Comparison of ENCODE assay signal across 7 mouse cellular contexts in genomic region chrX:74084276-74084837, GRCm38 (mm10). TPM values are rescaled to one million over a fixed set of nuclear protein-coding genes. Genes with fewer than 3 reads are reported as not detected.
DNase-seq lines count a peak whose midpoint lies in the region; ATAC-seq and TF ChIP-seq lines count a peak whose summit lies in the region.

No protein-coding gene starts in this region.

- H3K4me3 ChIP-seq in left cerebral cortex, adult 2 months = peak overlapping the region; percentile 62
- peak overlapping the region; percentile 56 for H3K4me3 ChIP-seq in forebrain, embryonic 13.5 days
- H3K4me3 ChIP-seq in limb, embryonic 13.5 days = peak overlapping the region; percentile 59
- H3K4me3 ChIP-seq in neural tube, embryonic 14.5 days (ENCODE audit: low read depth, low read length) = peak overlapping the region; percentile 49

- H3K27me3 ChIP-seq in forebrain, embryonic 13.5 days = no peaks in the 10 kb centered on the region
- H3K27me3 ChIP-seq in limb, embryonic 13.5 days = peaks cover 15% of the 10 kb centered on the region; the same call in 1 of the 2 replicates
- H3K27me3 ChIP-seq in neural tube, embryonic 14.5 days (ENCODE audit: control insufficient read depth, insufficient read depth, low read length) = no peaks in the 10 kb centered on the region

- peak overlapping the region; percentile 77 for H3K9ac ChIP-seq in forebrain, embryonic 13.5 days
- peak overlapping the region; percentile 77 for H3K9ac ChIP-seq in limb, embryonic 13.5 days
- peak overlapping the region; percentile 82 for H3K9ac ChIP-seq in neural tube, embryonic 14.5 days (replicated peaks; ENCODE audit: low read depth, low read length)

- ATAC-seq in forebrain, embryonic 13.5 days = no peak; the same call in 1 of the 2 replicates
- no peak for ATAC-seq in limb, embryonic 13.5 days (ENCODE audit: low FRiP score, low read depth)
- ATAC-seq in neural tube, embryonic 14.5 days (ENCODE audit: low read depth) = no peak

- H3K36me3 ChIP-seq in forebrain, embryonic 13.5 days (ENCODE audit: poor library complexity, severe bottlenecking) = 0 out of 2 replicates have a peak, but pooled peaks cover under 1% of the 10 kb centered on the region
- H3K36me3 ChIP-seq in limb, embryonic 13.5 days = no peaks in the 10 kb centered on the region
- no peaks in the 10 kb centered on the region for H3K36me3 ChIP-seq in neural tube, embryonic 14.5 days (ENCODE audit: control insufficient read depth, insufficient read depth, low read length)

- H3K4me1 ChIP-seq in forebrain, embryonic 13.5 days = peaks cover 17% of the 10 kb centered on the region
- peaks cover 11% of the 10 kb centered on the region; the same call in 1 of the 2 replicates for H3K4me1 ChIP-seq in limb, embryonic 13.5 days
- no peaks in the 10 kb centered on the region for H3K4me1 ChIP-seq in neural tube, embryonic 14.5 days (ENCODE audit: control insufficient read depth, insufficient read depth, low read length)

- TF ChIP-seq CTCF in left cerebral cortex, adult 2 months (IDR thresholded peaks at IDR 0.05) = no peak

- no peaks in the 10 kb centered on the region for H3K9me3 ChIP-seq in forebrain, embryonic 13.5 days (replicated peaks)
- H3K9me3 ChIP-seq in limb, embryonic 13.5 days = no peaks in the 10 kb centered on the region
- no peaks in the 10 kb centered on the region for H3K9me3 ChIP-seq in neural tube, embryonic 14.5 days (ENCODE audit: control insufficient read depth, low read length)

- no peak for DNase-seq in left cerebral cortex, adult 2 months (ENCODE audit: extremely low spot score in 1 of 2, low spot score in 2 of 2)
- DNase-seq in left cerebral cortex, postnatal 10 days (ENCODE audit: extremely low spot score in 1 of 2, low spot score in 2 of 2) = no peak
- DNase-seq in brain, adult 2 months (ENCODE audit: low read depth, low spot score) = peak; percentile 68
- DNase-seq in B cell, adult 2 months = no peak

- peak overlapping the region; percentile 64 for H3K4me2 ChIP-seq in forebrain, embryonic 13.5 days
- H3K4me2 ChIP-seq in limb, embryonic 13.5 days (replicated peaks) = peak overlapping the region; percentile 64
- peak overlapping the region; percentile 47 for H3K4me2 ChIP-seq in neural tube, embryonic 14.5 days (ENCODE audit: low read depth, low read length)

- H3K27ac ChIP-seq in left cerebral cortex, adult 2 months = peak overlapping the region; percentile 94
- H3K27ac ChIP-seq in forebrain, embryonic 13.5 days = peak overlapping the region; percentile 97
- H3K27ac ChIP-seq in limb, embryonic 13.5 days = peak overlapping the region; percentile 93; the same call in 1 of the 2 replicates
- H3K27ac ChIP-seq in neural tube, embryonic 14.5 days (ENCODE audit: low read depth, low read length) = peak overlapping the region; percentile 95

- intact Hi-C loops in left cerebral cortex, adult 2 months (cut with DNase I) = loop anchor here (2.0 kb wide), 2 partner anchors 118 to 162 kb away; partner anchors contain the start of gene Hcfc1
- intact Hi-C loops in left cerebral cortex, postnatal 10 days (cut with DNase I) = loop anchor here (10.0 kb wide), 1 partner anchor 120 kb away; the partner anchor contains the start of gene Hcfc1

- WGBS in forebrain, embryonic 13.5 days = 23% methylated on average over 16 of the region's 17 CpGs
- WGBS in limb, embryonic 13.5 days = 18% methylated on average over 17 of the region's 17 CpGs
- WGBS in neural tube, embryonic 14.5 days = 28% methylated on average over 15 of the region's 17 CpGs

RNA-seq across cellular contexts. Expression of gene Opn1mw, which starts 42.9 kb away (rescaled TPM):
- 1 to 10 TPM in 1 of 2 experiments, under 1 TPM in 1; 0.66 to 1.6 TPM for total RNA-seq in left cerebral cortex, adult 2 months (2021)
- not detected for total RNA-seq in left cerebral cortex, postnatal 10 days (2021)
- not detected in 2 replicates for polyA plus RNA-seq in forebrain, embryonic 13.5 days (2015; fragmentation: Nextera tagmentation; extraction: Ambion mirVana)
- polyA plus RNA-seq in limb, embryonic 13.5 days (2015; fragmentation: Nextera tagmentation; extraction: Ambion mirVana) = not detected in 2 replicates
- not detected in 2 replicates for polyA plus RNA-seq in neural tube, embryonic 14.5 days (2014; fragmentation: Nextera tagmentation; extraction: Ambion mirVana)

RNA-seq across cellular contexts. Expression of gene Mecp2, which starts 50.8 kb away (rescaled TPM):
- 10 to 100 TPM; 85.0 to 89.3 TPM for total RNA-seq in left cerebral cortex, adult 2 months (2021)
- 10 to 100 TPM; 77.1 to 78.0 TPM for total RNA-seq in left cerebral cortex, postnatal 10 days (2021)
- 17.7 and 18.3 TPM in 2 replicates for polyA plus RNA-seq in forebrain, embryonic 13.5 days (2015; fragmentation: Nextera tagmentation; extraction: Ambion mirVana)
- 12.5 and 12.8 TPM in 2 replicates for polyA plus RNA-seq in limb, embryonic 13.5 days (2015; fragmentation: Nextera tagmentation; extraction: Ambion mirVana)
- 16.3 and 16.4 TPM in 2 replicates for polyA plus RNA-seq in neural tube, embryonic 14.5 days (2014; fragmentation: Nextera tagmentation; extraction: Ambion mirVana)
